Mouse (Mus musculus): ENCODE data around the gene Olfr137.

Olfr137 gene

DNA sequence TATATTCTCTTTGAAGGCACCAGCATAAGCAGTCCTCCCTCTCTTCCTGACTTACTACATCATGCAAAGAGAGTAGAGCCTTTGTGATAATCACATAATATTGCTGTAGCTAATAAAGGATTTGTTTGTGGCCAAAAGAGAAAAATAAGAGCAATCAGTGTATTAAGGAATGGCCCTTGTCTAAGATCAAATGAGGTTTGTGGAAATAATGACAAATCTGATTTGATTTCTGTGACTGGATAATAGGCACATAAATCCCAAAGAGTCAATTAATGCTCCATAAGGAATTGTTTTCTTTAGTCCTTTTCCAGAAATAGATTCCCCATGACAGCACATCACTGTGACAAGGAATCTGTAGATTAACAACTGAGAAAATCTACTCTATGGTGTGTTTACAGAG lies at the start of gene Olfr137:
TSS of gene Olfr137 (minus strand) at position 101 of the 400 bp plus-strand sequence.
- no peak for DNase-seq

DNA sequence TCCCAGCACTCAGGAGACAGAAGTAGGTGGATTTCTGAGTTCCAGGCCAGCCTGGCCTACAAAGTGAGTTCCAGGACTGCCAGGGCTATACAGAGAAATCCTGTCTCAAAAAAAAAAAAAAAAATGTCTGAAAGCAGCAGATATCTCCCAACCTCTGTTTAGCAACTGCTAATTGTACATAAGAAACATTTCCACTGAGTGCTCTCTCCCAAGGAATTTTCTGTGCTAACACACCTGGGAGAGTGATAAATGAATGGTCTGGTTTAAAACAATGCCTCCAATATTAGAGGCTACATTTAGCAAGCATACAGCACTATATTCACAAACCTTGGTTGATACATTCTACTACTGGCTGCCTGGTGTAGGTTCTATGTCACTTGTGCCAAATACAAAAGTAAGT lies 22.2 kb upstream of the Olfr137 start, which contains the start of gene Olfr136:
TSS of gene Olfr136 (plus strand) at position 301 of the 400 bp plus-strand sequence.
- no peak for DNase-seq

DNA sequence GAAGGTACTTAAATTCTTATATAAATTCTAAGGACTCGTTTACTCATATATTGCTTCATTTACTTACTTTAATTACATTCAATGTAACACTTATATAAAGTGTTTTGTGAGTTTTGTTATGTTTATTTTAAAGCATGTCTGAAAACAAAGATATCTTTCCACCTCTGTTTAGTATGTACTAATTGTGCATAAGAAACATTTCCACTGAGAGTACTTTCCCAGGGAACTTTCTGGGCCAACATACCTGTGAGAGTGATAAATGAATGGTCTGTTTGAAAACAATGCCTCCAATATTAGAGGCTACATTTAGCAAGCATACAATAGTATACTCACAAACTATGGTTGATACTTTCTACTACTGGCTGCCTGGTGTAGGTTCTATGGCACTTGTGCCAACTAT lies 46.6 kb downstream of the Olfr137 start, which contains the start of gene Olfr138:
TSS of gene Olfr138 (plus strand) at position 301 of the 400 bp plus-strand sequence.
- no peak for DNase-seq
